In the genomic region with DNA sequence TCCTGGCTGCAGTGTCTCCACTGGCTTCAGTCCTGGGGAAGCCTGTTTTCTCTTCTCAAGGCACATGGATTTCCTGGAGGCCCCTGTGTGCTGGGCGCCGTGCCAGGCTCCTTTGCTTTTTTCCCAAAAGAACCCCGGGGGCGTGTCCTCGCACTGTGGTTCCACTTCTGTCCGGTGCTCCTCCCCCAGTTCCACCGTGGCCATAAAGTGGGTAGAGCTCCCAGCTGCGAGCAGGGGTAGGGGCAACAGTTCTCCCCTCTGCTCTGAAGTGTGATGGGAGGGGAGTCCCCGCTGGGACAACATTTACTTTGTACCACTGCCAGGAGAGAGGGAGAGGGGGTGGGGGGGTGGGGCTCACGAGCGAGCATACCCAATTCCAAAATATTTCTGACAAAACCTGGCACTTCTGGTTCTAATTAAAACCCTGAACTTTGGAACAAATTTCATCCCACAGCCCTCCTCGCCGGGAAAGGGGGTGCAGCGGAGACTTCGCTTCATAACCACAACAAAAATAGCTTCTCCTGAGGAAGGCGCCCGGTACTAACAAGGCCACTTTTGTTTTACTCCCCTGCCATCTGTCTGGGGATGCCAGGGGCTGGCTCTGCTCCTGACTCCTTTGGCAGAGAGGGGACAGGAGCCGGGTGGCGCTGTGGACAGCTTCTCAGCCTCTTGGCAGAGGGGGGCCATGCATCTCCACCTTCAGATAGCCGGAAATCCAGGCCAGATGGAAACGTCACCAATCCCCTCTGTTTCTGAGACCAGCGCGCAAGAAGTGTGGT, we compare ENCODE assay signal across 8 mouse cellular contexts. TPM values are rescaled to one million over a fixed set of nuclear protein-coding genes. Genes with fewer than 3 reads are reported as not detected.
DNase-seq lines count a peak whose midpoint lies in the region; ATAC-seq and TF ChIP-seq lines count a peak whose summit lies in the region.

No protein-coding gene starts in this region.

- no peak for DNase-seq in ES-E14 (ENCODE audit: low read depth, low spot score)
- peak; percentile 63 for DNase-seq in cerebellum, adult 11 months
- DNase-seq in forebrain, postnatal 0 days, result peak; percentile 85
- DNase-seq in heart, postnatal 14 days, result peak; percentile 93 to 95
- peak; percentile 39 for DNase-seq in large intestine, adult 2 months (ENCODE audit: low read depth, low spot score)
- DNase-seq in liver, embryonic 13.5 days, result peak; percentile 13
- DNase-seq in ovary, postnatal 10 days (ENCODE audit: low spot score), result peak; percentile 83

- peak overlapping the region; percentile 36 for H3K4me2 ChIP-seq in forebrain, postnatal 0 days (ENCODE audit: low read depth)
- H3K4me2 ChIP-seq in liver, embryonic 13.5 days, result 0 out of 2 replicates have a peak overlapping the region, but pooled peaks have one; percentile 12

- ATAC-seq in forebrain, postnatal 0 days, result peak; percentile 89
- ATAC-seq in liver, embryonic 13.5 days (ENCODE audit: low read depth), result peak; percentile 80
- no peak for ATAC-seq in monocyte, adult 5-6 weeks (replicated peaks; ENCODE audit: insufficient number of reproducible peaks, low FRiP score, low TSS enrichment, poor library complexity, severe bottlenecking)

- in situ Hi-C loops in ES-E14 (cut with MboI; ENCODE audit: low sequenced_read_pairs in 2 of 2, unreplicated experiment in 2 of 2), result no loop called here

- H3K36me3 ChIP-seq in ES-E14 (ENCODE audit: control insufficient read depth, insufficient read depth, low read length, poor library complexity, severe bottlenecking), result no peaks in the 10 kb centered on the region
- H3K36me3 ChIP-seq in forebrain, postnatal 0 days (ENCODE audit: insufficient read depth), result no peaks in the 10 kb centered on the region
- no peaks in the 10 kb centered on the region for H3K36me3 ChIP-seq in liver, embryonic 13.5 days

- no peak overlapping the region for H3K27ac ChIP-seq in ES-E14 (ENCODE audit: insufficient read depth, low read depth, low read length, poor library complexity, severe bottlenecking)
- H3K27ac ChIP-seq in forebrain, postnatal 0 days (ENCODE audit: low read depth, low read length), result peak overlapping the region; percentile 15; the same call in 1 of the 2 replicates
- peak overlapping the region; percentile 72 for H3K27ac ChIP-seq in liver, embryonic 13.5 days

- no peak overlapping the region for H3K4me3 ChIP-seq in ES-E14 (ENCODE audit: insufficient read depth in 1 of 2, low read depth in 1 of 2, low read length in 2 of 2, poor library complexity in 1 of 2, severe bottlenecking in 1 of 2)
- H3K4me3 ChIP-seq in forebrain, postnatal 0 days (ENCODE audit: low read depth, low read length), result no peak overlapping the region
- no peak overlapping the region for H3K4me3 ChIP-seq in liver, embryonic 13.5 days (replicated peaks)

- no peak overlapping the region for H3K9ac ChIP-seq in ES-E14 (ENCODE audit: insufficient read depth, low read depth, low read length, poor library complexity, severe bottlenecking)
- no peak overlapping the region for H3K9ac ChIP-seq in forebrain, postnatal 0 days
- H3K9ac ChIP-seq in liver, embryonic 13.5 days, result no peak overlapping the region

- 8% methylated on average over 23 of the region's 23 CpGs for WGBS in forebrain, postnatal 0 days
- 8% methylated on average over 23 of the region's 23 CpGs for WGBS in large intestine, adult 2 months
- WGBS in liver, embryonic 13.5 days (ENCODE audit: insufficient replicate concordance), result 42% methylated on average over 23 of the region's 23 CpGs

- peak; percentile 33 for TF ChIP-seq CTCF in forebrain, postnatal 0 days (IDR thresholded peaks at IDR 0.05; ENCODE audit: low read depth)

- intact Hi-C loops in heart, postnatal 14 days (cut with DNase I), result no loop called here

- H3K27me3 ChIP-seq in forebrain, postnatal 0 days (ENCODE audit: insufficient read depth, low read length), result no peaks in the 10 kb centered on the region
- no peaks in the 10 kb centered on the region for H3K27me3 ChIP-seq in liver, embryonic 13.5 days

- H3K9me3 ChIP-seq in ES-E14 (ENCODE audit: control insufficient read depth, insufficient read depth, low read depth, low read length), result no peaks in the 10 kb centered on the region
- H3K9me3 ChIP-seq in forebrain, postnatal 0 days (ENCODE audit: low read length), result no peaks in the 10 kb centered on the region
- no peaks in the 10 kb centered on the region for H3K9me3 ChIP-seq in liver, embryonic 13.5 days (replicated peaks)

- peaks cover 2 to 6% of the 10 kb centered on the region in 2 experiments; a peak in 3 of 4 replicates for H3K4me1 ChIP-seq in ES-E14 (ENCODE audit: control insufficient read depth in 2 of 2, insufficient read depth in 2 of 2, low read length in 2 of 2, poor library complexity in 1 of 2)
- 0 out of 2 replicates have a peak, but pooled peaks cover 9% of the 10 kb centered on the region for H3K4me1 ChIP-seq in forebrain, postnatal 0 days (ENCODE audit: insufficient read depth)
- H3K4me1 ChIP-seq in liver, embryonic 13.5 days (replicated peaks), result peaks cover 11% of the 10 kb centered on the region

TF ChIP-seq in ES-E14, 5 proteins besides CTCF, POLR2A, EP300 and RAD21:
- TF ChIP-seq CHD2 (IDR thresholded peaks at IDR 0.05; ENCODE audit: low read depth, low read length) (no peak), ZNF384 (IDR thresholded peaks at IDR 0.05; ENCODE audit: low read depth, low read length) (0 out of 2 replicates have a peak, but pooled peaks have one; percentile 5)
TF ChIP-seq in ES-E14: peak in this region for 1.

RNA-seq across cellular contexts. Expression of gene 2410131K14Rik, which starts 49.2 kb away (rescaled TPM):
- 11.6 and 15.4 TPM in 2 replicates for total RNA-seq in ES-E14 (2012; rRNA removed)
- total RNA-seq in forebrain, postnatal 0 days (2014; rRNA removed), result 22.4 and 31.2 TPM in 2 replicates
- polyA plus RNA-seq in forebrain, postnatal 0 days (2015; fragmentation: Nextera tagmentation; extraction: Ambion mirVana), result 15.5 and 19.1 TPM in 2 replicates
- total RNA-seq in heart, postnatal 14 days (2021), result 1 to 10 TPM; 9.2 to 9.3 TPM
- polyA plus RNA-seq in large intestine, adult 2 months (2012; rRNA removed), result 4.9 and 5.5 TPM in 2 replicates
- 1.6 and 1.8 TPM in 2 replicates for polyA plus RNA-seq in liver, embryonic 13.5 days (2015; fragmentation: Nextera tagmentation; extraction: Ambion mirVana)
- 4.5 to 6.2 TPM (median 4.9 TPM) in 3 replicates for total RNA-seq in monocyte, adult 5-6 weeks (2017)

RNA-seq across cellular contexts. Expression of gene Rnft2, which starts 49.4 kb away (rescaled TPM):
- total RNA-seq in ES-E14 (2012; rRNA removed), result 7.9 and 13.4 TPM in 2 replicates
- 61.6 and 87.8 TPM in 2 replicates for total RNA-seq in forebrain, postnatal 0 days (2014; rRNA removed)
- 10.1 and 12.4 TPM in 2 replicates for polyA plus RNA-seq in forebrain, postnatal 0 days (2015; fragmentation: Nextera tagmentation; extraction: Ambion mirVana)
- total RNA-seq in heart, postnatal 14 days (2021), result 1 to 10 TPM; 1.0 to 1.8 TPM
- polyA plus RNA-seq in large intestine, adult 2 months (2012; rRNA removed), result 1.1 and 1.7 TPM in 2 replicates
- 0.29 and 0.41 TPM in 2 replicates for polyA plus RNA-seq in liver, embryonic 13.5 days (2015; fragmentation: Nextera tagmentation; extraction: Ambion mirVana)
- total RNA-seq in monocyte, adult 5-6 weeks (2017), result not detected in 3 replicates
